Mouse (Mus musculus) lung, embryonic 14.5 days (tissue): ENCODE results near the gene Tnrc6b. TPM values are rescaled to one million over a fixed set of nuclear protein-coding genes. Genes with fewer than 3 reads are reported as not detected.

Experiments
- ATAC-seq: fragments of 200-750 bp; cut with Nextera tagmentation; 2 replicates; pipeline ENCODE4 v1.8.0; 2017; ENCODE audit warnings: mild to moderate bottlenecking, moderate TSS enrichment, moderate library complexity; ENCODE audit not compliant: insufficient read depth
- DNase-seq: peaks from one replicate; pipeline ENCODE4 v3.0.0-alpha.2; 2015
- H3K27ac ChIP-seq: fragments of 300-500 bp; sonication (generic); 2 replicates; pipeline ENCODE4 v1.5.1; 2014; ENCODE audit warnings: low read depth, mild to moderate bottlenecking, moderate library complexity
- H3K27me3 ChIP-seq: fragments of 300-500 bp; sonication (generic); 2 replicates; pipeline ENCODE4 v1.6.1; 2014; ENCODE audit warnings: low read length, control low read depth; ENCODE audit not compliant: insufficient read depth
- H3K36me3 ChIP-seq: fragments of 300-500 bp; sonication (generic); 2 replicates; pipeline ENCODE4 v1.6.1; 2014; ENCODE audit warnings: control low read depth; ENCODE audit not compliant: insufficient read depth
- H3K4me1 ChIP-seq: fragments of 300-500 bp; sonication (generic); 2 replicates; pipeline ENCODE4 v1.6.1; 2014; ENCODE audit warnings: antibody characterized with exemption, control low read depth; ENCODE audit not compliant: insufficient read depth
- H3K4me2 ChIP-seq: fragments of 300-500 bp; sonication (generic); 2 replicates; pipeline ENCODE4 v1.6.1; 2014; ENCODE audit warnings: mild to moderate bottlenecking
- H3K4me3 ChIP-seq: fragments of 300-500 bp; sonication (generic); 2 replicates; pipeline ENCODE4 v1.5.1; 2014; ENCODE audit warnings: low read depth, low read length
- H3K9ac ChIP-seq: fragments of 300-500 bp; sonication (generic); 2 replicates; pipeline ENCODE4 v1.6.1; 2014
- H3K9me3 ChIP-seq: fragments of 300-500 bp; sonication (generic); 2 replicates; pipeline ENCODE4 v1.6.1; 2016; ENCODE audit warnings: low read depth, low read length, control low read depth
- CTCF ChIP-seq: IDR thresholded peaks from 2 replicates; pipeline ENCODE4 v1.5.1; 2016; ENCODE audit warnings: antibody characterized with exemption, low read depth
- WGBS: fragments of 180-500 bp; shearing (Covaris S2); extraction: QIAGEN DNeasy Blood & Tissue Kit; methylation state at CpG from one replicate; pipeline ENCODE4 v1.1.7; 2014; 5-methylcytosine and 5-hydroxymethylcytosine counted together
- polyA plus RNA-seq: library from polyadenylated mRNA; unstranded; fragments of >200 nt; fragmentation: Nextera tagmentation; extraction: Ambion mirVana; gene quantifications from 2 replicates; pipeline ENCODE4 v1.2.1, GENCODE M21; 2014

The Tnrc6b gene
- polyA plus RNA-seq, 1 experiment from 2014 or later: 17.5 TPM

DNA sequence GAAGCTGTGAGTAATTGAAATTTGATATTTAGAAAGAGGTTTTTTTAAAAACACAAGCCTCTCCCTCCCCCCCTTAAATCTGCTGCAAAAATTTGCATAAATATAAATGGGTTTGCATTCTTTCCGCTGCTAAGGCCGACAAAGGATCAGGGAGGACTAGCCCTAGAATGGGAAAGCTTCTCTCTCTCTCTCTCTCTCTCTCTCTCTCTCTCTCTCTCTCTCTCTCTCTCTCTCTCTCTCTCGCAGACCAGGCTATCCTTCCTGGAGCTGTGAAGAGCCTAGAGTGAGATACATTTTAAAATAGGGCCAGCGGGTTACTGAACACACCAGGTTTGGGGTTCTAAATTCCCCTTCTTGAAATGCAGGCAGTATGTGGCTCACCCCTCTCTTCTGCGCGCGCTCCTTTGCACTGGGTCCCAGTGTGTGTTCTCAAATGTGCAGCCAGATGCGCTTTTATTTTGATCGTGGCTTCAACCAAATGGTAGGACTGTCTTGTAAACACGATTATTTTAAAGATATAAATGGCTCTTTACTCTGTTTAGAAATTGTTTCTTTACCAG lies 88.0 kb downstream of the Tnrc6b start:
- H3K9me3 ChIP-seq: no peaks in the 10 kb centered on the region
- no peak for TF ChIP-seq CTCF
- H3K27me3 ChIP-seq: no peaks in the 10 kb centered on the region
- H3K27ac ChIP-seq: peak overlapping the region; percentile 93
- H3K9ac ChIP-seq: peak overlapping the region; percentile 82
- no peaks in the 10 kb centered on the region for H3K36me3 ChIP-seq
- peaks cover 7% of the 10 kb centered on the region; the same call in 1 of the 2 replicates for H3K4me1 ChIP-seq
- ATAC-seq: peak; percentile 62
- DNase-seq: peak; percentile 83
- peak overlapping the region; percentile 54 for H3K4me3 ChIP-seq
- peak overlapping the region; percentile 69 for H3K4me2 ChIP-seq
- 0% methylated on average over 10 of the region's 10 CpGs for WGBS

- Histone ChIP-seq H3K36me3 (no peaks in the 10 kb centered on the region), H3K4me2 (peak overlapping the region; percentile 69), H3K9me3 (no peaks in the 10 kb centered on the region), H3K27me3 (no peaks in the 10 kb centered on the region), H3K4me1 (peaks cover 7% of the 10 kb centered on the region; the same call in 1 of the 2 replicates), H3K9ac (peak overlapping the region; percentile 82), H3K27ac (peak overlapping the region; percentile 93), H3K4me3 (peak overlapping the region; percentile 54)
- DNase-seq (peak; percentile 85), ATAC-seq (peak; percentile 54)
- WGBS: under 1% methylated on average over 10 of the region's 10 CpGs
- no peak for TF ChIP-seq CTCF
Observed at GRCm38 (mm10) chr15:80799634-80800137, 88.6 kb downstream of the Tnrc6b start.

DNA sequence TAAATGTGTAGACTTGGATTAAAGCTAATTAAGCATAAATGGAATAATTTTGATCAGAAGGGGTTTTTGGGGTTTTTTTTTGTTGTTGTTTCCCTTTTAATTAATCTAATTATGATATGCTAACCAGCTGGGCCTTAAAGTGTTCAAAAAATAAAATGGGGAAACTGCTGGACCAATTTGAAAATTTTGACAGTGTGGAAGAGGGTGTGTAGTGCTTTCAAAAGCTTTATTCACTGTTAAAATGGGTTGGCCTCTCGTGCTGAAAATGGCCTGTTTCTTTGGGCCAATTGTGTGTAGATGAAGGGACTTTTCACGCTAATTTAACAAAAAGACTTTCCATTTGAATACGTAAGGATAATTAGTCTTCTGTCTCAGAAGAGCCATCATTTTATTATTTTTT lies 89.1 kb downstream of the Tnrc6b start:
- ATAC-seq (no peak), DNase-seq (no peak)
- H3K9ac ChIP-seq: peak overlapping the region; percentile 82
- 20% methylated on average over 3 of the region's 3 CpGs for WGBS
- peak overlapping the region; percentile 69 for H3K4me2 ChIP-seq
- H3K27ac ChIP-seq: peak overlapping the region; percentile 93; the same call in 1 of the 2 replicates
- no peak for TF ChIP-seq CTCF
- H3K4me1 ChIP-seq: peaks cover 7% of the 10 kb centered on the region; the same call in 1 of the 2 replicates
- no peaks in the 10 kb centered on the region for H3K9me3 ChIP-seq
- H3K36me3 ChIP-seq: no peaks in the 10 kb centered on the region
- H3K4me3 ChIP-seq: peak overlapping the region; percentile 54
- H3K27me3 ChIP-seq: no peaks in the 10 kb centered on the region

GRCm38 (mm10) chr15:80800765-80801164 lies 89.7 kb downstream of the Tnrc6b start:
- Histone ChIP-seq H3K27me3 (no peaks in the 10 kb centered on the region), H3K27ac (peak overlapping the region; percentile 67; the same call in 1 of the 2 replicates), H3K4me1 (peaks cover 7% of the 10 kb centered on the region; the same call in 1 of the 2 replicates), H3K9ac (peak overlapping the region; percentile 82), H3K4me3 (peak overlapping the region; percentile 54), H3K36me3 (no peaks in the 10 kb centered on the region), H3K4me2 (peak overlapping the region; percentile 69), H3K9me3 (no peaks in the 10 kb centered on the region)
- TF ChIP-seq CTCF: no peak
- no peak for DNase-seq
- 10% methylated on average over 4 of the region's 4 CpGs for WGBS
- ATAC-seq: no peak

GRCm38 (mm10) chr15:80801597-80801996 lies 90.5 kb downstream of the Tnrc6b start:
- H3K4me1 ChIP-seq: peaks cover 7% of the 10 kb centered on the region; the same call in 1 of the 2 replicates
- ATAC-seq (no peak), DNase-seq (no peak)

GRCm38 (mm10) chr15:80807162-80807561 lies 96.0 kb downstream of the Tnrc6b start:
- no peak for ATAC-seq
- no peak for DNase-seq
- no peak for TF ChIP-seq CTCF
- WGBS: 55% methylated on average over 5 of the region's 5 CpGs
- Histone ChIP-seq H3K4me3 (no peak overlapping the region), H3K9me3 (no peaks in the 10 kb centered on the region), H3K4me1 (peaks cover 5% of the 10 kb centered on the region; the same call in 1 of the 2 replicates), H3K4me2 (no peak overlapping the region), H3K36me3 (no peaks in the 10 kb centered on the region), H3K9ac (no peak overlapping the region), H3K27ac (no peak overlapping the region), H3K27me3 (no peaks in the 10 kb centered on the region)

More at GRCm38 (mm10) chr15:80801597-80801996, 90.5 kb downstream of the Tnrc6b start:
- no peaks in the 10 kb centered on the region for H3K36me3 ChIP-seq
- no peak for TF ChIP-seq CTCF
- no peaks in the 10 kb centered on the region for H3K9me3 ChIP-seq
- H3K27me3 ChIP-seq: no peaks in the 10 kb centered on the region
- 22% methylated on average over 1 of the region's 1 CpGs for WGBS
- peak overlapping the region; percentile 69 for H3K4me2 ChIP-seq
- no peak overlapping the region for H3K4me3 ChIP-seq
- no peak overlapping the region; the same call in 1 of the 2 replicates for H3K9ac ChIP-seq
- H3K27ac ChIP-seq: no peak overlapping the region

DNA sequence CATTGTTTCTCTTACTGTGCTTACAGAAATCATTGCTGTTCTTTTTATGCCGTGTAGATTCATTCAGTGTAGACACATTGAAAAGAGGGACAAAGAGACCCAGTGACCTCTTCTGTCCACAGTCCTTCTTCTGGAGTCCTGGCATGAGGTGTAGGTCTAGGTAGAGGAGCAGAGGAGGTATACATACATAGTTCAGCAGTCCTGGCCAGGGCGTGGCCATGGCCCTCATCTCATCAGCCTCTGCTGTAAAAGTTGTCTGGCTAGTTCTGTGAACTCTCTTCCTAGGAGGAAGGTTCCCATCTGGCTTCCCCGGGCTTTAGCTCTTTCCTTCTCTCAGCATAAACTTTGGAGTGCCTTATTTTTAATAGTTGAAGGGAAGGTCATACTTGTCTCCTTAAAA lies 99.1 kb downstream of the Tnrc6b start:
- TF ChIP-seq CTCF: no peak
- Histone ChIP-seq H3K27ac (no peak overlapping the region), H3K36me3 (no peaks in the 10 kb centered on the region), H3K27me3 (no peaks in the 10 kb centered on the region), H3K4me1 (peaks cover 8% of the 10 kb centered on the region; the same call in 1 of the 2 replicates), H3K9me3 (no peaks in the 10 kb centered on the region), H3K4me2 (no peak overlapping the region), H3K9ac (no peak overlapping the region), H3K4me3 (no peak overlapping the region)
- WGBS: 72% methylated on average over 3 of the region's 3 CpGs
- no peak for DNase-seq
- no peak for ATAC-seq
